Mouse (Mus musculus): ENCODE results near the gene Gnai2. TPM values are rescaled to one million over a fixed set of nuclear protein-coding genes. Genes with fewer than 3 reads are reported as not detected.

Gnai2 gene
- polyA plus RNA-seq, 3 experiments from 2014 or later, result 136 to 264 (median 154) TPM

- ATAC-seq, result peak; percentile 21
These were observed 5.2 kb downstream of the Gnai2 start for GRCm38 (mm10) chr9:107629901-107630425.

- ATAC-seq, result no peak
These were observed 5.8 kb downstream of the Gnai2 start for GRCm38 (mm10) chr9:107629411-107629730.

- no peak for ATAC-seq
These were observed 6.3 kb downstream of the Gnai2 start for GRCm38 (mm10) chr9:107628721-107629410.

- no peak for ATAC-seq
These were observed 7.5 kb downstream of the Gnai2 start for GRCm38 (mm10) chr9:107627387-107628255.

GRCm38 (mm10) chr9:107626844-107627277 is 8.3 kb downstream of the Gnai2 start:
- no peak for ATAC-seq

GRCm38 (mm10) chr9:107626158-107626843 is 8.9 kb downstream of the Gnai2 start:
- ATAC-seq, result no peak

- ATAC-seq, result no peak
These were observed 9.6 kb downstream of the Gnai2 start for GRCm38 (mm10) chr9:107625351-107626128.

- ATAC-seq, result no peak
These were observed 10.2 kb downstream of the Gnai2 start for GRCm38 (mm10) chr9:107624951-107625350.

GRCm38 (mm10) chr9:107624539-107624938 is 10.6 kb downstream of the Gnai2 start:
- peak; percentile 93 for ATAC-seq

GRCm38 (mm10) chr9:107620954-107621353 is 14.2 kb downstream of the Gnai2 start:
- ATAC-seq, result no peak

- no peak for ATAC-seq
These were observed 15.7 kb downstream of the Gnai2 start for GRCm38 (mm10) chr9:107619546-107619879.

- ATAC-seq, result no peak
These were observed 16.2 kb downstream of the Gnai2 start for GRCm38 (mm10) chr9:107618778-107619545.

- no peak for ATAC-seq
These were observed 17.1 kb downstream of the Gnai2 start for GRCm38 (mm10) chr9:107618098-107618497.

- ATAC-seq, result no peak
These were observed 17.7 kb downstream of the Gnai2 start for GRCm38 (mm10) chr9:107617461-107617860.

- no peak for ATAC-seq
These were observed 20.1 kb downstream of the Gnai2 start for GRCm38 (mm10) chr9:107615035-107615434.

GRCm38 (mm10) chr9:107612945-107613569 is 22.1 kb downstream of the Gnai2 start:
- ATAC-seq, result peak; percentile 63

- ATAC-seq, result peak; percentile 91
These were observed 22.8 kb downstream of the Gnai2 start for GRCm38 (mm10) chr9:107612191-107612944.

GRCm38 (mm10) chr9:107611456-107612190 is 23.5 kb downstream of the Gnai2 start:
- ATAC-seq, result no peak

GRCm38 (mm10) chr9:107609433-107609830 is 25.7 kb downstream of the Gnai2 start:
- ATAC-seq, result no peak
